Mouse (Mus musculus): ENCODE results near the gene Rgl2. TPM values are rescaled to one million over a fixed set of nuclear protein-coding genes. Genes with fewer than 3 reads are reported as not detected.
A peak's percentile ranks its signal among the peaks of the same experiment; 100 is the strongest.
"Not testable (repeated sequence)": the region's sequence is repeated elsewhere in the genome, so short reads cannot be mapped to it uniquely, and the experiment has no call there.

The Rgl2 gene
- total RNA-seq (2014; rRNA removed; ENCODE audit: low replicate concordance) (63.1 and 144 TPM in 2 replicates), polyA plus RNA-seq (2015; fragmentation: Nextera tagmentation; extraction: Ambion mirVana) (21.1 and 21.9 TPM in 2 replicates)

GRCm38 (mm10) chr17:33929371-33930279, at the start of gene Rgl2:
Gene Rgl2 (plus strand): TSS chr17:33929543.
- Histone ChIP-seq H3K4me2 (ENCODE audit: low read depth, low read length) (peak within 1 kb of the TSS; percentile 98), H3K27me3 (ENCODE audit: control insufficient read depth, insufficient read depth, low read length) (no peaks in the 10 kb centered on the region), H3K4me3 (ENCODE audit: low read depth, low read length) (peak within 1 kb of the TSS; percentile 91), H3K9me3 (replicated peaks; ENCODE audit: control insufficient read depth, low read length) (no peaks in the 10 kb centered on the region), H3K9ac (replicated peaks; ENCODE audit: low read depth, low read length) (peak within 1 kb of the TSS; percentile 91), H3K36me3 (replicated peaks; ENCODE audit: control insufficient read depth, insufficient read depth, low read length) (peaks cover 39% of the 10 kb centered on the region), H3K27ac (ENCODE audit: low read depth) (peak within 1 kb of the TSS; percentile 95), H3K4me1 (ENCODE audit: control insufficient read depth, insufficient read depth) (peaks cover 6% of the 10 kb centered on the region; the same call in 1 of the 2 replicates)
- ATAC-seq (ENCODE audit: insufficient read depth, low read depth) (peak; percentile 87), DNase-seq (ENCODE audit: low spot score) (peak; percentile 86)
- peak; percentile 55; the same call in 1 of the 2 replicates for TF ChIP-seq EP300 (IDR thresholded peaks at IDR 0.05; ENCODE audit: low read depth)
- TF ChIP-seq CTCF (IDR thresholded peaks at IDR 0.05; ENCODE audit: low read depth) = peak; percentile 15; the same call in 1 of the 2 replicates
- under 1% methylated on average over 68 of the region's 80 CpGs for WGBS

GRCm38 (mm10) chr17:33884320-33884719, 45.0 kb upstream of the Rgl2 start:
- 94% methylated on average over 8 of the region's 11 CpGs for WGBS
- not testable (repeated sequence) for DNase-seq (ENCODE audit: low spot score); H3K27me3 ChIP-seq (ENCODE audit: control insufficient read depth, insufficient read depth, low read length); ATAC-seq (ENCODE audit: insufficient read depth, low read depth); H3K4me1 ChIP-seq (ENCODE audit: control insufficient read depth, insufficient read depth); H3K9me3 ChIP-seq (replicated peaks; ENCODE audit: control insufficient read depth, low read length); H3K4me2 ChIP-seq (ENCODE audit: low read depth, low read length); H3K27ac ChIP-seq (ENCODE audit: low read depth); H3K4me3 ChIP-seq (ENCODE audit: low read depth, low read length); H3K9ac ChIP-seq (replicated peaks; ENCODE audit: low read depth, low read length)
- H3K36me3 ChIP-seq (replicated peaks; ENCODE audit: control insufficient read depth, insufficient read depth, low read length) = peaks cover 14% of the 10 kb centered on the region

GRCm38 (mm10) chr17:33887802-33888201, 41.5 kb upstream of the Rgl2 start:
- not testable (repeated sequence) for H3K9ac ChIP-seq (replicated peaks; ENCODE audit: low read depth, low read length); H3K4me1 ChIP-seq (ENCODE audit: control insufficient read depth, insufficient read depth); H3K4me2 ChIP-seq (ENCODE audit: low read depth, low read length); H3K27me3 ChIP-seq (ENCODE audit: control insufficient read depth, insufficient read depth, low read length); DNase-seq (ENCODE audit: low spot score); ATAC-seq (ENCODE audit: insufficient read depth, low read depth); H3K4me3 ChIP-seq (ENCODE audit: low read depth, low read length); H3K27ac ChIP-seq (ENCODE audit: low read depth); H3K36me3 ChIP-seq (replicated peaks; ENCODE audit: control insufficient read depth, insufficient read depth, low read length); H3K9me3 ChIP-seq (replicated peaks; ENCODE audit: control insufficient read depth, low read length)
- WGBS = 35% methylated on average over 2 of the region's 2 CpGs

- H3K27me3 ChIP-seq (ENCODE audit: control insufficient read depth, insufficient read depth, low read length); H3K9me3 ChIP-seq (replicated peaks; ENCODE audit: control insufficient read depth, low read length); H3K4me1 ChIP-seq (ENCODE audit: control insufficient read depth, insufficient read depth); H3K36me3 ChIP-seq (replicated peaks; ENCODE audit: control insufficient read depth, insufficient read depth, low read length); ATAC-seq (ENCODE audit: insufficient read depth, low read depth); H3K4me3 ChIP-seq (ENCODE audit: low read depth, low read length); H3K9ac ChIP-seq (replicated peaks; ENCODE audit: low read depth, low read length); DNase-seq (ENCODE audit: low spot score); H3K27ac ChIP-seq (ENCODE audit: low read depth): not testable (repeated sequence)
- H3K4me2 ChIP-seq (ENCODE audit: low read depth, low read length) = 0 out of 2 replicates have a peak overlapping the region, but pooled peaks have one; percentile 57
Observed at GRCm38 (mm10) chr17:33888230-33888629, 41.1 kb upstream of the Rgl2 start.

GRCm38 (mm10) chr17:33889941-33890532, 39.3 kb upstream of the Rgl2 start:
- peak overlapping the region; percentile 63 for H3K9ac ChIP-seq (replicated peaks; ENCODE audit: low read depth, low read length)
- peak; percentile 13 for ATAC-seq (ENCODE audit: insufficient read depth, low read depth)
- under 1% methylated on average over 38 of the region's 44 CpGs for WGBS
- not testable (repeated sequence) for H3K4me1 ChIP-seq (ENCODE audit: control insufficient read depth, insufficient read depth); H3K27me3 ChIP-seq (ENCODE audit: control insufficient read depth, insufficient read depth, low read length); DNase-seq (ENCODE audit: low spot score); H3K9me3 ChIP-seq (replicated peaks; ENCODE audit: control insufficient read depth, low read length); H3K36me3 ChIP-seq (replicated peaks; ENCODE audit: control insufficient read depth, insufficient read depth, low read length)
- H3K4me3 ChIP-seq (ENCODE audit: low read depth, low read length) = peak overlapping the region; percentile 77
- H3K27ac ChIP-seq (ENCODE audit: low read depth) = peak overlapping the region; percentile 59; the same call in 1 of the 2 replicates
- H3K4me2 ChIP-seq (ENCODE audit: low read depth, low read length) = peak overlapping the region; percentile 74

All from heart, postnatal 0 days (tissue).